Mouse (Mus musculus): ENCODE measurements around the gene Slc27a3.
"Not testable (repeated sequence)": the region's sequence is repeated elsewhere in the genome, so short reads cannot be mapped to it uniquely, and the experiment has no call there.

The Slc27a3 gene

GRCm38 (mm10) chr3:90342853-90343252, 46.9 kb downstream of the Slc27a3 start:
- not testable (repeated sequence) for DNase-seq (ENCODE audit: low spot score in 2 of 2)

GRCm38 (mm10) chr3:90340177-90340576, 49.6 kb downstream of the Slc27a3 start:
- DNase-seq (ENCODE audit: low spot score in 2 of 2) = no peak

- DNase-seq (ENCODE audit: low spot score in 2 of 2) = no peak
Observed at GRCm38 (mm10) chr3:90338190-90338589, 51.5 kb downstream of the Slc27a3 start.

- DNase-seq (ENCODE audit: low spot score in 2 of 2) = no peak
Observed at GRCm38 (mm10) chr3:90335517-90335916, 54.2 kb downstream of the Slc27a3 start.

Data from urinary bladder, postnatal 36 days (tissue).